Mouse (Mus musculus): ENCODE results near the gene Klhl23. TPM values are rescaled to one million over a fixed set of nuclear protein-coding genes. Genes with fewer than 3 reads are reported as not detected.
A peak's percentile ranks its signal among the peaks of the same experiment; 100 is the strongest.

Gene Klhl23
- total and polyA plus RNA-seq, 3 experiments = 1.7 to 14.1 (median 5.3) TPM

- DNase-seq = no peak
Observed at GRCm38 (mm10) chr2:69829680-69830079, 7.9 kb downstream of the Klhl23 start.

GRCm38 (mm10) chr2:69830116-69830515, 8.4 kb downstream of the Klhl23 start:
- DNase-seq = no peak

- no peak for DNase-seq
Observed at GRCm38 (mm10) chr2:69837244-69837967, 15.7 kb downstream of the Klhl23 start.

GRCm38 (mm10) chr2:69837996-69838395, 16.3 kb downstream of the Klhl23 start:
- no peak for DNase-seq

GRCm38 (mm10) chr2:69838707-69839106, 17.0 kb downstream of the Klhl23 start:
- no peak for DNase-seq

- no peak for DNase-seq
Observed at GRCm38 (mm10) chr2:69840261-69840660, 18.5 kb downstream of the Klhl23 start.

- DNase-seq = no peak
Observed at GRCm38 (mm10) chr2:69849215-69849614, 27.5 kb downstream of the Klhl23 start.

- no peak for DNase-seq
Observed at GRCm38 (mm10) chr2:69851427-69852058, 29.8 kb downstream of the Klhl23 start.

GRCm38 (mm10) chr2:69856392-69856791, 34.6 kb downstream of the Klhl23 start:
- no peak for DNase-seq

GRCm38 (mm10) chr2:69857882-69858281, 36.1 kb downstream of the Klhl23 start:
- DNase-seq = no peak

GRCm38 (mm10) chr2:69860972-69861452, 39.3 kb downstream of the Klhl23 start:
- peak; percentile 60 for DNase-seq

GRCm38 (mm10) chr2:69861485-69862091, 39.8 kb downstream of the Klhl23 start, which contains the start of gene Ssb:
Ssb (plus strand) TSS chr2:69861562.
- peak; percentile 95 for DNase-seq

GRCm38 (mm10) chr2:69862117-69862657, 40.4 kb downstream of the Klhl23 start:
- no peak for DNase-seq

- DNase-seq = no peak
Observed at GRCm38 (mm10) chr2:69883990-69884391, 62.2 kb downstream of the Klhl23 start.

- DNase-seq = no peak
Observed at GRCm38 (mm10) chr2:69884581-69884980, 62.8 kb downstream of the Klhl23 start.

- no peak for DNase-seq
Observed at GRCm38 (mm10) chr2:69885050-69885449, 63.3 kb downstream of the Klhl23 start.

- DNase-seq = peak; percentile 93
Observed at GRCm38 (mm10) chr2:69885451-69886305, 63.9 kb downstream of the Klhl23 start, which contains the start of gene Mettl5. Mettl5 (minus strand) TSS chr2:69885615.

Measured in adrenal gland, adult 2 months (tissue).